Mouse (Mus musculus) T-cell, adult 66 days (primary cell): ENCODE measurements around the gene Art3. TPM values are rescaled to one million over a fixed set of nuclear protein-coding genes. Genes with fewer than 3 reads are reported as not detected.

Source experiments
- total RNA-seq, 2 experiments: library from RNA; stranded (reverse); gene quantifications; 3 replicates in 1 of 2; 4 replicates in 1 of 2; pipeline ENCODE4 v1.2.4; 2023

Gene Art3
- total RNA-seq, result not detected

GRCm38 (mm10) chr5:92331635-92332338 is at the start of gene Art3:
Gene Art3 (plus strand): TSS chr5:92331827.

GRCm38 (mm10) chr5:92309681-92310511 is 21.7 kb upstream of the Art3 start, which contains the start of gene Sdad1:
Gene Sdad1 (minus strand): TSS chr5:92310479.

GRCm38 (mm10) chr5:92327929-92328328 is 3.7 kb upstream of the Art3 start, which contains the start of gene Cxcl9:
Gene Cxcl9 (minus strand): TSS chr5:92328079.

GRCm38 (mm10) chr5:92348794-92349413 is 17.3 kb downstream of the Art3 start, which contains the start of gene Cxcl10:
Gene Cxcl10 (minus strand): TSS chr5:92348889.

GRCm38 (mm10) chr5:92435025-92435584 is 103.5 kb downstream of the Art3 start, which contains the start of gene Nup54:
Gene Nup54 (minus strand): TSS chr5:92435219.

Other genes starting within 250 kb of the Art3 start
- gene G3bp2, start 248.1 kb upstream of the Art3 start, total RNA-seq, result 100 to 1,000 TPM; 126 to 129 TPM
- 10 to 100 TPM; 62.4 to 63.9 TPM for gene Uso1, start 193.9 kb upstream of the Art3 start, total RNA-seq
- gene U90926, start 116.4 kb upstream of the Art3 start, total RNA-seq, result not detected
- under 1 TPM in 1 of 2 experiments, not detected in 1; 0.18 TPM for gene Ppef2, start 75.5 kb upstream of the Art3 start, total RNA-seq
- 1 to 10 TPM; 6.4 to 7.4 TPM for gene Naaa, start 53.7 kb upstream of the Art3 start, total RNA-seq
- 10 to 100 TPM; 69.2 to 76.7 TPM for gene Sdad1, start 21.3 kb upstream of the Art3 start, total RNA-seq
- gene Cxcl9, start 3.7 kb upstream of the Art3 start, total RNA-seq, result 1 to 10 TPM in 1 of 2 experiments, under 1 TPM in 1; 0.74 to 1.3 TPM
- gene Cxcl10, start 17.1 kb downstream of the Art3 start, total RNA-seq, result 1 to 10 TPM; 1.6 to 2.7 TPM
- 10 to 100 TPM; 49.9 to 60.1 TPM for gene Nup54, start 103.4 kb downstream of the Art3 start, total RNA-seq
- gene Scarb2, start 175.0 kb downstream of the Art3 start, total RNA-seq, result 10 to 100 TPM; 40.5 to 48.1 TPM
- gene Fam47e, start 223.2 kb downstream of the Art3 start, total RNA-seq, result not detected